Mouse (Mus musculus): Measurements from ENCODE around the gene Mpig6b.

The Mpig6b gene

GRCm38 (mm10) chr17:35066084-35066483 lies at the start of gene Mpig6b:
Gene Mpig6b (minus strand): TSS chr17:35066184.
- no peak for DNase-seq

DNA sequence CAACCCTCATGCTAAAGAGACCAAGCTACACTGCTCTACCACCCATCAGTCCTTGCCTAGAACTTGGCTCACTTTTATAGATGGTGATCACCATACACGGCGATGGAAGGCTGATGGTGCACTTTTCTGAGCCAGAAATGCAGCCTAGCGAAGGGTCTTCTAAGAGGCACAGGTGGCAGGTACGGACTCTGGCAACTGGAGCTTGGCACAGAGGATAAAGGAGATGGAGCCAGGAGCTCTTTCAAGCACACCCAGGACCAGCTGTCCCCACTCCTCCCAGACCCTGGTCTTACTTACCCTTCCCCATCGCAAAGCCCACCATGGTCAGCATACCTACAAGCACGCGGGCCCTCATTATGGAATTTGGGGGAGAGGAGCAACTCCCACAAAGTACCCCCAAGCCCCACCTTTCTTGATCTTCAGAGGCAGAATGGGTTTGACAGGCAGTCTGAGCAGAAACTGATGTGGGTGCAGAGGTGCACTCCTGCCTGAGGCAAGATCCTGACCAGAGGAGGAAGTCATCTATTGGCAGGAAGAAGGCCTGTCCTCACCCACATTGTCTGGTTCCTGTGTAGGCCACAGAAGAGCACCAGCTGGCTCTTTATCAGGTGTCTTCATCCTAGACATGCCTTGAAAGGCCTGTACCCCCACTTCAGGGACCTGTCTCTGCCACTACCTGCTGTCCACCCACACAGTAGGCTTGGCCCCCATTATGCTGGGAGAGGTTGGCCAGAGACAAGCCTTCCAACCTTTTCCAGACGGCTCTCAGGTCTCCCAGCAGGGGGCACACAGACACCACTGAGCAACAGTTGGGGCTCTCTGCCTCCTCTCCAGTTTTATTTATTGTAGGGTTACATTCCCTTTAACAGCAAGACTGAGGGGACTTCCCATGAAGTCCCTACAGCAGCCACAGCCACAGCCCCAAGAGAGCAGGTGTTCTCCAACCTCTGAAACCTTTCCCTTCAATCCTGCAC lies 49.3 kb upstream of the Mpig6b start, which contains the start of gene Ly6g5b:
TSS of gene Ly6g5b (minus strand) at position 383 of the 974 bp plus-strand sequence.
- no peak for DNase-seq

DNA sequence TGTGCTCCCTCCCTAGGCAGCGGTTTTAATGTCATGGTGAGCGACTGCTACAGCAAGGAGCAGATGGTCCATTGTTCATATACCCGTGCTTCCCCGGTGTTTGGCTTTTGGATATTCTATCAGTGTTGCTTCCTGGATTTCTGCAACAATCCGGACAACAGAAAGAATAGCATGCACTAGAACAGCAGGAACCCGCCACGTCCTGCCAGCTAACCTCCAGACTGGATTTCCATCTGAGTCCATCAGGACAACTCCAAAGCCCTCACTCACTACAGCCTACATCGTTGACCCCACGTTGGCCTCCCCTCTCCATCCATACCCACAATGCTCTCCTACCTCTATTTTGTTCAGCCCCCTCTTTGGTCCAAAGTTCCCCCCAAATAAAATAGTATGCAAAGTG lies 45.8 kb upstream of the Mpig6b start:
- no peak for DNase-seq

GRCm38 (mm10) chr17:35108097-35108496 lies 42.1 kb upstream of the Mpig6b start, which contains the start of gene Ly6g5c:
Gene Ly6g5c (plus strand): TSS chr17:35108279.
- peak; percentile 82 for DNase-seq

GRCm38 (mm10) chr17:35106522-35106921 lies 40.5 kb upstream of the Mpig6b start:
- DNase-seq, result no peak

DNA sequence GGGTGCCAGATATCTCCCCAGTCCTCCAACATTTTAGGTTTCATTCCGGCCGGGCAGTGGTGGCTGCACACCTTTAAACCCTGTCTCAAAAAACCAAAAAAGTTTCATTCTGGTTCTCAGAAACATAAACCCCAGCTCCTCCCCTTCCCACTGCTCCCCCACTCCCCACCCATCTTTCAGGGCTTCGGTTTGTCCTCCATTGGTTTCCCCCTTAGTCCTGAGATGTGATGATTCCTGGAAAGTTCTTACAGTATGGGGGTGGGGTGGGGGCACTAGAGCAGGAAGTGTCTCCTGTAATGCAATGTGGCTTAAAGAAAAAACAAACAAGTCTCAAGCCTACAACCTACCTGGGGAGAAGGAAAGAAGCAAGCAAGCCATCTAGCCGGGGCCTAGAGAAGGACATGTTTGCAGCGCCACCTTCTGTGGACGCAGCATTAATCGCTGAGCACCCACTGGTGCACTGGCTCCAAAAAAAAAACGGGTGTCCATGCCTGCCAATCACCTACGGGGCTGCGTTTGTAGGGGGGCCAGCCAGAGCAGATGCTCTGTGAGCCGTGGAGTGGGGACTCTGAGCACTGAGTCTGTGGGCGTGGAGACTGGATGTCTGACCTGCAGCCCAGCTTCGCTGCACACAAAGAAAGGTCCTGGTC lies 39.9 kb upstream of the Mpig6b start:
- DNase-seq, result peak; percentile 78

DNA sequence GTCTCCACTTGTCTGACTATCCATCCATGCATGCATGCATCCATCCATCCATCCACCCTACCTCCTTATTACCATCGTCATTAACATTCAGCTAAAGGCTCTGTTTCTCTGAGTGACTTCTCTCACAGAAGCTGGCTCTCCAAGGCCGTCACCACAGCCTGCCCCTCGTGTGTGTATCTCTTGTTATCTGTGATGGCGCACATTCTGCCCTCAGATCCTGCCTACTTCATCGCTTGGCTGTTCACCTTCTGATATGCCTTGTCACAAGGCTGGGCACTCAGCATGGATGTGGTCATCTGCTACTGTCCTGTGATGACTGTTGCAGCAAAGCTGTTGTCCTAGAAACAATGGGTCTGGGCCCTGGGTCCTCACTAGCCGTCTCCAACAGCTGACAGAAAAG lies 38.8 kb upstream of the Mpig6b start:
- DNase-seq, result no peak

DNA sequence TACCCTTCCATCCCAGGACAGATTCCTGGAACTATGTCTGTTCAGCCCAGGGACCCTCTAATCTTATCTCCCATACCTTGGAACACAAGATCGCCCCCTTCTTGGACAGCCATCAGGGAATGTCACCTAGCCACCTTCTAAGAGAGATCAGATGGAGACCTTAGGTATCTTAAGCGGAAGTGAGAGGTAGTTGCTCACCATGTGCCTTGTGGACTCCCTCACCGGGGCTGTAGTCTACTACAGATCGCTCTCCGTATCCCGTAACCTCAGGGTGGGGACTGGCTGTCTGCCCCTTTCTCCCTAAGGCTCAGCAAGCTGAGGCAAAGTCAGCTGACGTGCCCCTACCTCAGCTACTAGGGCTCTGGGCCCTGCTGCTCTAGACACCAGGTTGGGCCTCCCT lies 38.1 kb upstream of the Mpig6b start:
- DNase-seq, result no peak

DNA sequence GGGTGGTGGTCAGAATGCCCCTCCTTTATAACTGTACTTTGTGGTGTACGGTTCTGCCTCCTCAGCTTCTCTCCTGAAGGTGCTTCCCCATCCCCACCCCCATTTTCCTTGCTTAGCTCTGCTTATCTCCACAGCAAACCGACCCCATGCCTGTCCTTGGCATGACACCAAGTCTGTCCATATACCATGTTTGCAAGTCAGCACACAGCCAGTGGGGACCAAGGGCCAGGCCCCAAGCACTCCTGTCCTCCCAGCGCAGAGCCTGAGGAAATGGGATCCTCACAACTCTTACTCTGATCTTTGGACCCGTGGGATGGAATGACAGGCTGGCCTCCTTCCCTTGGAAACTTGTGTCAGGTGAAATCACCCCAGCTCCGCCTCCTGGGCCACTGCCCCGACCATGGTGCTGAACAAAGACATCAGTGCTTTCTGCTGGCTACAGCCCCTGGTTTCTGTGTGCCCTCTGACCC lies 37.3 kb upstream of the Mpig6b start:
- no peak for DNase-seq

GRCm38 (mm10) chr17:35102299-35102698 lies 36.3 kb upstream of the Mpig6b start:
- DNase-seq, result no peak

DNA sequence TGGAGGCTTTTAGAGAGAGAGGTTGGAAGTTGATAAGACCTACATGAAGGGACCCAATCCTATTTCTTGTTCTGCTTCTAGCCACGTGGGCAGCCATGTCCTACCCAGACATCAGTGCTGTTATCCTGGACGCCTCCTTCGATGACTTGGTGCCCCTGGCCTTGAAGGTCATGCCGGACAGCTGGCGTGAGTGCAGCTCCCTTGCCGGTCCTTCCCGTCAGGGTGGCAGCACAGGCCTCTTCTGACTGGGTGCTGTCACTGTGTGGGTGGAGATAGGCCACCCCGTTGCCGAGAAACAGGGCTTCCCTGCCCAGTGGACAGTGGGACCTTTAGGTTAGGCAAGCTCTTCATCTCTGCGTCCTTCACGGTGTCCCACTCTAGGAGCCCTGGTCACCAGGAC lies 35.2 kb upstream of the Mpig6b start:
- DNase-seq, result no peak

DNA sequence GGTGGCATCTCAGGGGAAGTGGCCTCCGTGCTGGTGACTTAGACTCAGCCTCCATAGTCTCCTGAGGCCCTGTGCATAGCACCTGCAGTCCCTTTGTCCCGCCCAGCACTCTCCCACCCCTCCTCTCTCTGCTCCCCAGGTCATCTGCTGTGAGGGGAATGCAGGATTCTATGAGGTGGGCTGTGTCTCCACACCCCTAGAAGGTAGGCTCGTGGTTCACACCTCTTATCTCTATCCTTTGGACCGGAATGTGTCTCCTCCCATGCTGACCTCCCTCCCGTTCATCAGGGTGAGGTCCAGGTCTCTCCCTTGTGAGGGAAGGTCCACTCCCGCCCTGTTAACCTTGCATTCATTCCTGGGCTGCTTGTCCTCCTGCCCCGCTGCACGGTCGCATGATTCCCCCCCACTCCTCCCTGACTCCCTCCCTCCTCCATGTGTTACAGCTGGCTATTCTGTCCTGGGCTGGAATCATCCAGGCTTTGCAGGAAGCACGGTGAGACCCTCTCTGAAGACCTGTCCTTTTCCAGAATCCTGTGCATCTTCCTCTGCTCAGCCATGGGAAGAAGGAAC lies 34.3 kb upstream of the Mpig6b start:
- no peak for DNase-seq

DNA sequence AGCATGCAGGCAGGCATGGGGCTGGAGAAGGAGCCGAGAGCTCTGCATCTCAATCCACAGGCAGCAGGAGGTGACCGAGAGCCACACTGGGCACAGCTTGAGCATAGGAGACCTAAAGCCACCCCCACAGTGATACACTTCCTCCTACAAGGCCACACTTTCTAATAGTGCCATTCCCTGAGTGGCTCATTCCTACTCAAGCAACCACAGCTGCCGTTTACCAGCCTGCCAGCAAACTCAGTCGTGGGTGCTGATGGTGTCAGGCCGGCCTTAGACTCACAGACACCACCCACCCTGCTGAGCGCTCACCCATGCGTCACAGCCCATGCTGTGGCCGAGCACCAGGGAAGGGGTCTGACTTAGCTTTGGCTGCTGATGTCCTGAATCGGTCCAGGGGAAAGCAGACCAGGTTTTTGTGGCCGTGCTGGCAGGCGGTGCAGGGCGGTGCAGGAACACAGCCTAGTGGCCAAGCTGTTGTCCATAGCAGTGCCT lies 31.2 kb upstream of the Mpig6b start:
- DNase-seq, result peak; percentile 76

- DNase-seq, result peak; percentile 68
These were observed 30.6 kb upstream of the Mpig6b start for GRCm38 (mm10) chr17:35096597-35096996.

DNA sequence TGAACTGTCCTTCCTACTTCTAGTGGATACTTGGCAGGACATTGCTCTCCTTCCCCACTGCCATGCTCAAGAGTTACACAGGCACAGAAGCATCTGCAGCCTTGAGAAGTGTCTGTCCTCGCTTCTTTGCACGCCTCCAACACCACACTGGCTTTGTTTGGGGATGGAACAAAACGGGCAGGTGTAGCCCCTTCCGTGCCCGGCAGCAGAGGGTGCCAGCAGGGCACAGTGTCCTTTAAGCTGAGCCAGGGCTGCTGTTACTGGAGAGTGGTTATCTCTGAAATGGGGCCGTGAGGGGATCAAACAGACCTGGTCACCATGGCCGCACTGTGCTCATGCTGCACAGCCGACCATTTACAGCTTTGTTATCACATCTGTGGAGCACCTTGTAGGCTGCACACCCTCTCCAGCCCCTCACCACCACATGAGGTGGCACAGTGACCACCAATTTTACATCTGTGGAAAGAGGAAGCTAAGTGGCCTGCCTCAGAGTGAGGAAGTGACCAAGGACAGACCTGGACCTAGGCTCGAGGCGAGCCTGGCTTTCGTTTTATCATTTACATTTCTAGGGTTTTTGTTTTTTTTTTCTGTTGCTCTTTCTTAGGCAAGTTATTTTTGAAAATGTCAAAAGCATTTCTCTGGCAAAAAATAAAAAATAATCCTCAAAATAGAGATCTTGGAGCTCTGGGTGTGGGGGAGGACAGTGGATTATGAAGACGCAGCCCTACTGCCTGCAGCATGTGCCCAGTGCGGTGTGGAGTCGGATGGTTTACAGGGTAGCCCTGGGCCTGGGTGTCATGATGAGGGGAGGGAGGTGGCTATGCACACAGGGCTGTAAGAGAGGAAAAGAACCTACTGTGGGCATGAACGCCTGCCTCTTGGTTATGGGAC lies 28.7 kb upstream of the Mpig6b start:
- DNase-seq, result no peak

DNA sequence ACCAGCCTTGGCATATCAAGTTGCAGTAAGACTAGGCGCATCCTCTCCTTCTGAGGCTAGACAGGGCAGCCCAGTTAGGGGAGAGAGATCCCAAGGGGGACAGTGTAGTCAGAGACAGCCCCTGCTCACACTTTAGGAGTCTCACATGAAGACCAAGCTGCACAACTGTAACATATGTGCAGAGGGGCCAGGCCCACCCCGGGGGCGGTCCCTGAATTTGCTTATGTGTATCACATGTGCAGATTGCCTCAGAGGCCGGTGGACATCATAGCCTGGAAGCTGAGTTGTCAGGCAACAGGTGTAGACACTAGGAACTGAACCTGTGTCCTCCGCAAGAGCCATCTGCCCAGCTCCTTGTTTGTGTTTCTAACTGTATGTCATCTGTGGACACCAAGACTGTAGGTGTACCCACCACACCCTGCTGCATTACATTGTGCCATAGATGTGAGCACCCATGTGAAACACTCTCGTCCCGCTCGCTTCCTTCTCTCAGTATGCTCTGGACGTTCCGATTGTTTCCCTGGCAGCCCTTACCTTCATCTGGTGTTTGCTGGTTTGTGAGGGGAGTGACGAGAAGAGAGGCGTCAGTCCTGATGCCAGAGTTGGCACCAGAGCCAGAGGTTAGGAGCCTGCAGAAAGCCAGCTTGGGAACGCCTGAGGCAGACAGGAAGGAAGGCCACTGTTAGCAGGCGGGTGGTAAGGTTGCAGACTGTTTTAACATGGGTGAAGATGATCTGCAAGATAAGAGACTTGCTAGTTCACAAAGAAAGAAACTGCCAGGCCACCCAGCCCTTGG lies 26.6 kb upstream of the Mpig6b start:
- DNase-seq, result no peak

DNA sequence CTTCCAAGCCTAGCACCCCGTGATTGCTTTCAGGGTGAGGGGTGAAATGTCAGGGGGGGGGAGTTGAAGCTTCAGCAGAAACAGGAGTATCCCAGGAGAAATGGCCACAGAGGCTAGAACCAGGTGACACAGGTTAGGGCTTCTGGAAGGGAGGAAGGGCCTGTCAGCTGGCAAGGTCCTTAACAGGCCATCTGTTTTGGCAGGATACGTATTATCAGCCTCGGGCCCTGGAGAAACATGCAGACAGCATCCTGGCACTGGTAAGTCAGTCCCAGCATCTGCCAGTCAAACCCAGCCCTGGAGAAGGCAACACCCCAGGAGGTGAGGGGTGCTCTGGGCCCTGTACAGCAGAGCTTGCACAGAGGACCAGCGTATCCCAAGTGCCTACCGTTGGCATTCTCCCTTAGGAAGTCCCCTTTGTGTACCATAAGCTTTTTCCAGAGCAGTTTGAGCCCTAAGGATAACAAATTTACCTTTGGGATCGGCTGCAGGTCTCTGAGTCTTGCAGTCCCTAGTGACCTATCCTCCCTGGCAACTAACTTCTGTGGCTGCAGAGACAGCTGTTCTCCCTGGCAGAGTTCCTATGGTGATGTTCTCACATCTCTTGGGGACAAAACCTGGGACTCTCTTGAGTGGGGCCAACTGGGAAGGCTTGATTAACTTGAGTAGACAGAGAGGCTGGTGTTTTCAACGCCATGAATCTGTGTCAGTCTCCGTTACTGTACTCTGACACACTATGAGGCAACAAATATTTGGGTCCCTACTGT lies 24.4 kb upstream of the Mpig6b start:
- peak; percentile 96 for DNase-seq

- DNase-seq, result peak; percentile 96
These were observed 23.1 kb upstream of the Mpig6b start, which contains the start of gene Abhd16a for GRCm38 (mm10) chr17:35088825-35089644. Gene Abhd16a (plus strand): TSS chr17:35089263.

- no peak for DNase-seq
These were observed 22.2 kb upstream of the Mpig6b start for GRCm38 (mm10) chr17:35088151-35088550.

All from cerebellum, adult 11-12 months (tissue).